Mouse (Mus musculus) liver, embryonic 15.5 days (tissue): Measurements from ENCODE around the gene Pgpep1. TPM values are rescaled to one million over a fixed set of nuclear protein-coding genes. Genes with fewer than 3 reads are reported as not detected.
A peak's percentile ranks its signal among the peaks of the same experiment; 100 is the strongest.

Experiments used
- ATAC-seq: fragments of 200-750 bp; cut with Nextera tagmentation; 2 replicates; pipeline ENCODE4 v1.8.0; 2017; ENCODE audit warnings: moderate number of reproducible peaks, mild to moderate bottlenecking, moderate library complexity; ENCODE audit not compliant: insufficient read depth
- H3K27ac ChIP-seq: fragments of 300-500 bp; sonication (generic); replicated peaks from 2 replicates; pipeline ENCODE4 v1.5.1; 2015; ENCODE audit warnings: mild to moderate bottlenecking, inconsistent platforms
- H3K27me3 ChIP-seq: fragments of 300-500 bp; sonication (generic); 2 replicates; pipeline ENCODE4 v1.6.1; 2015; ENCODE audit warnings: mild to moderate bottlenecking, inconsistent platforms
- H3K36me3 ChIP-seq: fragments of 300-500 bp; sonication (generic); replicated peaks from 2 replicates; pipeline ENCODE4 v1.6.1; 2015; ENCODE audit warnings: moderate library complexity, mild to moderate bottlenecking, inconsistent platforms
- H3K4me1 ChIP-seq: fragments of 300-500 bp; sonication (generic); replicated peaks from 2 replicates; pipeline ENCODE4 v1.6.1; 2015; ENCODE audit warnings: inconsistent platforms
- H3K4me2 ChIP-seq: fragments of 300-500 bp; sonication (generic); 2 replicates; pipeline ENCODE4 v1.6.1; 2015; ENCODE audit warnings: moderate library complexity, mild to moderate bottlenecking, inconsistent platforms
- H3K4me3 ChIP-seq: fragments of 300-500 bp; sonication (generic); replicated peaks from 2 replicates; pipeline ENCODE4 v1.5.1; 2015; ENCODE audit warnings: mild to moderate bottlenecking, inconsistent platforms
- H3K9ac ChIP-seq: fragments of 300-500 bp; sonication (generic); 2 replicates; pipeline ENCODE4 v1.6.1; 2015; ENCODE audit warnings: moderate library complexity, mild to moderate bottlenecking, inconsistent platforms
- H3K9me3 ChIP-seq: fragments of 300-500 bp; sonication (generic); replicated peaks from 2 replicates; pipeline ENCODE4 v1.6.1; 2016; ENCODE audit warnings: inconsistent platforms
- WGBS: fragments of 180-500 bp; shearing (Covaris S2); methylation state at CpG from one replicate; pipeline ENCODE4 v1.1.7; 2015; ENCODE audit warnings: mixed read lengths; ENCODE audit not compliant: insufficient replicate concordance; 5-methylcytosine and 5-hydroxymethylcytosine counted together
- polyA plus RNA-seq: library from polyadenylated mRNA; unstranded; fragments of >200 nt; fragmentation: Nextera tagmentation; extraction: Ambion mirVana; gene quantifications from 2 replicates; pipeline ENCODE4 v1.2.1, GENCODE M21; 2015

The Pgpep1 gene
- polyA plus RNA-seq, 1 experiment from 2014 or later, result 21.7 TPM

DNA sequence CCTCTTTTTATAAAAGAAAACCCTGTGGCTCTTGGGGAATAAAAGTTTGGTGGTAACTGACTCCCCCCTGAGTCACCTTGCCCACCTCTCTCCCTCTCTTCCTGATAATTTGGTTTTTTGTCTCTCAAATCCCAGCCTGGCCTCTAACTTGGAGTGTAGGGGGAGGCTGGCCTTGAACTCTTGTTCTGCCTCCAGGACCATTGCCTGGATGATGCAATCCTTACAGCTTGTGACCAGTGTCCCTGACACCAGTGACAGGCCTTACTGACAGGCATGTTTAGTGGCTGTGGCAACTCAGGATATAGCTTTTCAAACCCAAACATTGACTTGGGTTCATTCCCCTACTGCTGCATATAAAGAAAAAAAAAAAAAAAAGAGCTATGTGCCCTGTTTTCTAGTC, 13.4 kb downstream of the Pgpep1 start:
- no peaks in the 10 kb centered on the region for H3K9me3 ChIP-seq
- H3K4me3 ChIP-seq, result no peak overlapping the region
- H3K27me3 ChIP-seq, result no peaks in the 10 kb centered on the region
- ATAC-seq, result no peak
- peaks cover 45% of the 10 kb centered on the region for H3K4me1 ChIP-seq
- no peak overlapping the region for H3K9ac ChIP-seq
- H3K27ac ChIP-seq, result 0 out of 2 replicates have a peak overlapping the region, but pooled peaks have one; percentile 64
- H3K36me3 ChIP-seq, result peaks cover 25% of the 10 kb centered on the region
- H3K4me2 ChIP-seq, result no peak overlapping the region

DNA sequence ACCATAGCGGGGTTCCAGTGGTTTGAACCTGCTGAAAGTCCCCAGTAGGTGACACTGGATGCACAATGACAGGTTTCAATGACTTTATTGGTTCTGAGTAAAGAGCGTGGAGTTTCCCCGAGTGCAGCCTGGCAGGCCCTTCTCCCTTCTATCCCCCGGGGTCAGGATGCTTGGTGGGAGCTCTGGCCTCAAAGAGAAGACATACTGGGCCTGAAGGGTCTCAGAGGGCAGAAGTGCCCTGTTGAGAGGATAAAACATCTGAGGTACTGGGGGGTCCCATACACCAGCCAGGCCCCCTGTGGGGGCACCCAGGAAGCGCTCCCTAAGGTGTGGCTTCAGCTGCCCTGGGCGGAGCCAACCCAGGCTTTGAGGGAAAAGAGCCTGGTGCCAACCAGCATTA, 13.8 kb downstream of the Pgpep1 start:
- H3K27ac ChIP-seq, result 0 out of 2 replicates have a peak overlapping the region, but pooled peaks have one; percentile 64
- no peak overlapping the region for H3K4me3 ChIP-seq
- H3K4me1 ChIP-seq, result peaks cover 45% of the 10 kb centered on the region
- no peak for ATAC-seq
- H3K36me3 ChIP-seq, result peaks cover 22% of the 10 kb centered on the region
- no peaks in the 10 kb centered on the region for H3K9me3 ChIP-seq
- no peak overlapping the region for H3K4me2 ChIP-seq
- H3K9ac ChIP-seq, result no peak overlapping the region
- 74% methylated on average over 6 of the region's 6 CpGs for WGBS
- no peaks in the 10 kb centered on the region for H3K27me3 ChIP-seq

GRCm38 (mm10) chr8:70645501-70646224, 14.5 kb downstream of the Pgpep1 start:
- 49% methylated on average over 17 of the region's 17 CpGs for WGBS
- H3K27ac ChIP-seq, result no peak overlapping the region
- H3K9ac ChIP-seq, result no peak overlapping the region

DNA sequence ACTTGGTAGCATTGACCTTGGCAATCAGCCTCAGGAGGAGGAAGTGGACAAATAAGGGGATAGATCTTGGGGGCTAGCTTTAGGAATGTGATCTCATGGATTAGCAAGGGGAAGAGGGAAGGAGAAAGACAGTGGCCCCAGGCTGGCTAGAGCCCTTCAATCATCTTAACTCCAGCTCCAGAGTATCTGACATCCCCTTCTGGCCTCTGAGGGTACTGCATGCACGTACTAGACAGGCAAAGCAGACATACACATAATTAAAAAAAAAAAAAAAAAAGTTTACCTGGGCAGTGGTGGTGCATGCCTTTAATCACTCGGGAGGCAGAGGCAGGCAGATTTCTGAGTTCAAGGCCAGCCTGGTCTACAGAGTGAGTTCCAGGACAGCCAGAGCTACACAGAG, 16.1 kb downstream of the Pgpep1 start:
- H3K4me1 ChIP-seq, result peaks cover 32% of the 10 kb centered on the region
- WGBS, result 71% methylated on average over 2 of the region's 2 CpGs
- no peak for ATAC-seq

More at GRCm38 (mm10) chr8:70645501-70646224, 14.5 kb downstream of the Pgpep1 start:
- Histone ChIP-seq H3K27me3 (no peaks in the 10 kb centered on the region), H3K9me3 (no peaks in the 10 kb centered on the region), H3K4me1 (peaks cover 45% of the 10 kb centered on the region), H3K4me3 (no peak overlapping the region), H3K4me2 (no peak overlapping the region), H3K36me3 (peaks cover 15% of the 10 kb centered on the region)
- no peak for ATAC-seq

DNA sequence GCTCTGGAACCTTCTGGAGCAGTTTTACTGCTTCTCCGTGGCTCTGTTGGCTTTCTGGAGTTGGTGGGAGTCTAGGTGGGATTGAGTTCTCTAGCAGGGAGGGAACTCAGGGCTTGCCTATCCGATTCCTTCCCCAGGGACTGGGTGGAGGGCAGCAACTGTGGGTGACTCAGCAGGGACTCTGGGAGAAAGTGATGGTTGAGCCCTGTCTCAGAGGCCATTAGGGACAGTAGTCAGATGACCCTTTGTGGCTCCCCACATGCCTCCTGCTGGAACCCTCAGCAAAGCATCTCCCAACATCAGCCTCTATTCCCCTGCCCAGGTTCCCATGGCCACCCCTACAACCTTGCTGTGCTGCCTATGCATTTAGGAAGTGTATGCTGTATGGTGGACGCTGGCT, 17.2 kb downstream of the Pgpep1 start:
- H3K27ac ChIP-seq, result no peak overlapping the region
- ATAC-seq, result no peak
- H3K36me3 ChIP-seq, result no peaks in the 10 kb centered on the region
- no peaks in the 10 kb centered on the region for H3K27me3 ChIP-seq
- H3K4me3 ChIP-seq, result no peak overlapping the region
- 57% methylated on average over 3 of the region's 3 CpGs for WGBS
- H3K9ac ChIP-seq, result no peak overlapping the region
- no peak overlapping the region for H3K4me2 ChIP-seq
- peaks cover 26% of the 10 kb centered on the region for H3K4me1 ChIP-seq
- H3K9me3 ChIP-seq, result no peaks in the 10 kb centered on the region

More for the DNA sequence above, 16.1 kb downstream of the Pgpep1 start:
- H3K27me3 ChIP-seq, result no peaks in the 10 kb centered on the region
- H3K4me3 ChIP-seq, result no peak overlapping the region
- H3K4me2 ChIP-seq, result no peak overlapping the region
- H3K27ac ChIP-seq, result no peak overlapping the region
- no peak overlapping the region for H3K9ac ChIP-seq
- H3K36me3 ChIP-seq, result no peaks in the 10 kb centered on the region
- H3K9me3 ChIP-seq, result no peaks in the 10 kb centered on the region

DNA sequence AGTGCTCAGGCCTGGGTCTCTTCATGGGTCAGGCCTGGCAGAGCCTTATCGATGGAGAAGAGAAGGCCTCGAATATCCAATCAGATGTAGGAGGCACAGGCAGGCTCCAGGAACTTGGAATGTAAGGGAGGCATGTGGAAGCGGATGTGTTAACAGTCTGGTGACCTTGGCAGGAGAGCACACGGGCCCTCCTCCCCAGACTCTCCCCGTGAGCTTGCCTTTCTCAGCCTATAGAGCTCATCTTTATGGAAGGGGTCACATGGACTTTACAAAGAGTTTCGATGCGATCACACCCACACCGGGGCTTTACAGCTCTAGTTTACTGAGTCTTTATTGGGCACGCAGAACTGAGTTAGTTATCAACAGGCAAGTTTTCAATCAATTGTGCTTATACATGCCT, 21.4 kb downstream of the Pgpep1 start:
- H3K36me3 ChIP-seq, result no peaks in the 10 kb centered on the region
- no peaks in the 10 kb centered on the region for H3K27me3 ChIP-seq
- H3K9ac ChIP-seq, result no peak overlapping the region
- no peak overlapping the region for H3K4me2 ChIP-seq
- H3K4me1 ChIP-seq, result peaks cover 44% of the 10 kb centered on the region
- no peak overlapping the region for H3K27ac ChIP-seq
- 65% methylated on average over 9 of the region's 9 CpGs for WGBS
- ATAC-seq, result no peak
- no peak overlapping the region for H3K4me3 ChIP-seq
- H3K9me3 ChIP-seq, result no peaks in the 10 kb centered on the region

DNA sequence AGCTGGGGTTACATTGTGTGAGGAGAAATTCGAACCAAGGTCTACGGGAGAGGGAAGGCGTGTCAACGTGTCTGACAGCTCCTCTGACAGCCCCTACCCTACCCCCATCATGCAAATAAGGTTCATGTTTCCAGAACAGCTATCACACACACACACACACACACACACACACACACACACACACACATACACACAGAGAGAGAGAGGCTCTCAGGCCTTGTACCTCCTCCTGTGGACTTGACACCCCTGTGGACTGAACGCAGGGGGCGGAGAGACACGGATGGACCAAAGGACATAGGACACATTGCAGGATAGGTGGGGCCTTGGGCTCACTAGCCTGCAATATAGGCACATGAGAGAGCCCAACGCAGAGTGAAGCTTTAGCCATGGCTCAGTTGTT, 23.4 kb downstream of the Pgpep1 start:
- Histone ChIP-seq H3K27ac (peak overlapping the region; percentile 70), H3K4me3 (no peak overlapping the region), H3K36me3 (no peaks in the 10 kb centered on the region), H3K9ac (no peak overlapping the region), H3K4me1 (peaks cover 53% of the 10 kb centered on the region), H3K27me3 (peaks cover 5% of the 10 kb centered on the region; the same call in 1 of the 2 replicates), H3K9me3 (no peaks in the 10 kb centered on the region), H3K4me2 (no peak overlapping the region)
- ATAC-seq, result peak; percentile 65
- WGBS, result 49% methylated on average over 8 of the region's 8 CpGs

DNA sequence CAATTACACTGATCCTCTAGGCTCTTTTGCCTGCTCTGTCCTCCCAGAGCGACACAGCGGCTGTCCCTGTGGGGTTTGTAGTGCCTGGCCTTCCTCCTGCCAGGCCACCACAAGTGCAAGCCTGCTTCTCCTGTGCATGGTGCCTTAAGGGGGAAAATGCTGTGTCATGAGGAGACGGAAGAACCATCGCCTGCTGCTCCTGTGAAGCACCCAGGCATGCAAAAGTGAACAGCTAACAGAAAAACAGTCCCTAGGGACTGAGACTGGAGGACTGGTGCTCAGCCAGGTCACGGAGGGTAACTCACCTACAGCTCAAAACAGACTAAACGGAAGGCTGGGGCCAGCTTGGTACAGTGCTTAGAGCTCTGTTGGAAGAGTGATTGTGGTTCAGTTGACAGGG, 24.7 kb downstream of the Pgpep1 start:
- no peaks in the 10 kb centered on the region for H3K36me3 ChIP-seq
- ATAC-seq, result no peak
- H3K27ac ChIP-seq, result peak overlapping the region; percentile 81
- H3K4me1 ChIP-seq, result peaks cover 65% of the 10 kb centered on the region
- peak overlapping the region; percentile 20; the same call in 1 of the 2 replicates for H3K9ac ChIP-seq
- no peaks in the 10 kb centered on the region for H3K9me3 ChIP-seq
- no peak overlapping the region for H3K4me2 ChIP-seq
- 24% methylated on average over 6 of the region's 6 CpGs for WGBS
- H3K27me3 ChIP-seq, result peaks cover 18% of the 10 kb centered on the region
- H3K4me3 ChIP-seq, result no peak overlapping the region

- Histone ChIP-seq H3K27ac (peak overlapping the region; percentile 81), H3K27me3 (peaks cover 18% of the 10 kb centered on the region), H3K36me3 (no peaks in the 10 kb centered on the region), H3K4me3 (no peak overlapping the region), H3K4me1 (peaks cover 79% of the 10 kb centered on the region), H3K4me2 (no peak overlapping the region), H3K9me3 (no peaks in the 10 kb centered on the region), H3K9ac (no peak overlapping the region)
- ATAC-seq, result peak; percentile 4; the same call in 1 of the 2 replicates
- 39% methylated on average over 6 of the region's 6 CpGs for WGBS
Measured at GRCm38 (mm10) chr8:70634066-70634465, 26.1 kb downstream of the Pgpep1 start.

DNA sequence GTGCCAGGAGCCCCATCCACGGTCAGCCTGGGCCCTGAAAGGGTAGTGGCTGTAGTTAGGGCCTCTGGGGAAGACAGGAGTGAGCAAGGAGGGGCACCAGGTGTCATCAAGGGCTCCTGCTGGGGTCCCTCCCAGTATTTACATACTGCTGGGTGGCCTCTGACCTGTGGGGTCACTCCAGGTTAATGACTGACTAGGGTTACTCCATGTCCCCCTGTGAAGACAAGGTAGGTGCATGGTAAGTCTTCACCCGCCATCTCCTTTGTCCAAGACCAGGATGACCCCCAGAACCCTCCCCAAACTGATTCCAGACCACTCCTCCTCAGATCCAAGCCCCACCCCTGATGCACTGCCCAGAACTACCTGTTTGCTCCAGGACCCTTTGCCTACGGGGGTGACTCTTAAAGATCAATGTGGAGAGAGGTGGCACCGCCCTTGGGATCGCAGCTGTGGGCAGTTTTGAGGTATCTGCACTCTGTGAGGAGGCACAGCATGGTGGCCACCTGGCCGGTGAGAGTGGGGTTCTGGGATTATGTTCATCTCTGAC, 27.8 kb downstream of the Pgpep1 start, which contains the start of gene Gdf15:
Gdf15 (minus strand) TSS at position 111 of the 547 bp plus-strand sequence.
- ATAC-seq, result 0 out of 2 replicates have a peak, but pooled peaks have one; percentile 6
- peaks cover 73% of the 10 kb centered on the region for H3K4me1 ChIP-seq
- 71% methylated on average over 6 of the region's 6 CpGs for WGBS
- H3K36me3 ChIP-seq, result no peaks in the 10 kb centered on the region
- peak within 1 kb of the TSS; percentile 81 for H3K27ac ChIP-seq
- peak within 1 kb of the TSS; percentile 73 for H3K4me3 ChIP-seq
- peak within 1 kb of the TSS; percentile 33; the same call in 1 of the 2 replicates for H3K9ac ChIP-seq
- peaks cover 18% of the 10 kb centered on the region for H3K27me3 ChIP-seq
- H3K4me2 ChIP-seq, result peak within 1 kb of the TSS; percentile 94
- H3K9me3 ChIP-seq, result no peaks in the 10 kb centered on the region

- H3K27ac ChIP-seq, result peak overlapping the region; percentile 81
- peaks cover 18% of the 10 kb centered on the region for H3K27me3 ChIP-seq
- peak; percentile 4; the same call in 1 of the 2 replicates for ATAC-seq
- H3K4me3 ChIP-seq, result peak overlapping the region; percentile 73
- H3K36me3 ChIP-seq, result no peaks in the 10 kb centered on the region
- WGBS, result 10% methylated on average over 24 of the region's 24 CpGs
- peak overlapping the region; percentile 94 for H3K4me2 ChIP-seq
- H3K9me3 ChIP-seq, result no peaks in the 10 kb centered on the region
- peak overlapping the region; percentile 33; the same call in 1 of the 2 replicates for H3K9ac ChIP-seq
- H3K4me1 ChIP-seq, result peaks cover 64% of the 10 kb centered on the region
Measured at GRCm38 (mm10) chr8:70631436-70631835, 28.8 kb downstream of the Pgpep1 start.
